Mouse (Mus musculus) ovary, adult 18-20 months (tissue): ENCODE results near the gene Foxn3.

ENCODE experiments used
- DNase-seq: peaks from one replicate; pipeline ENCODE4 v3.0.0; 2022; ENCODE audit warnings: low spot score, mixed read lengths

Foxn3 gene

GRCm38 (mm10) chr12:99522882-99523281 is 40.5 kb downstream of the Foxn3 start:
- no peak for DNase-seq

- no peak for DNase-seq
Observed at GRCm38 (mm10) chr12:99519862-99520261, 43.5 kb downstream of the Foxn3 start.

GRCm38 (mm10) chr12:99519191-99519614 is 44.2 kb downstream of the Foxn3 start:
- DNase-seq = peak; percentile 55

DNA sequence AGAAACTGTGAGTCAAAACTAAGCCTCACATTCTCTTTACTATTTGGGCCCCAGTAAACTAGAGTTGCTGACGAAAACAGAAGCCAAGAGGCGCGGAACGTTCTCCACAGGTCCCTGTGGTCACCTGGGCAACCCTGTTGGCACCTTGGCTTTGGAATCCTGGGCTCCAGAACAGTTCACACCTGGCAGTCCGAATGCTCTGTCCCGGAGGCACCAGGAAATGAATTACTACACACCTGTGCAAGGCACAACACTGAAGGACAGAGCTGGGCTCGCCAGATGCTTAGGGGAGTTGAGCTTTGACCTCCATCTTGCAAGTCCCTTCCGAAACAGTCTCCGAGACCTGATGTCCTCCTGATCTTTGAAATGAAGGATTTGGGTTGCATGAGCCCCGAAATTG is 44.7 kb downstream of the Foxn3 start:
- DNase-seq = no peak

- no peak for DNase-seq
Observed at GRCm38 (mm10) chr12:99518126-99518525, 45.3 kb downstream of the Foxn3 start.

DNA sequence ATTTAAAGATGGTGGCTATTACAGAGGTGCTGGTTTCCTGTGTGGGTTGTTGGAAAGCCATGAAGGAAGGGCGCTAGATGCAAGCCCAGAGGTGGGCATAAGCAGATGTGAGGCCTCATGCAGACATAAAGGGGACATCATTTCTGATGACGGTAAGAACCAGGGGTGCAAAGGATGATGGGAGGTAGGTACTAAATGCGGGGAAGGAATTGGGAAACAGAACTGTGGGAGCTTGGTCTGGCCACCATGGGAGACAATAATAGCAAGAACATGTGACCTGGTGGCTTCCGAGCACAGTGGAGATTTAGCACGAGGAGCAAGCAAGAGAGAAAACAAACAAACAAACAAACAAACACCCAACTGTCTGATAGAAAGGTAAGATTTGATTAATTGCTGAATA is 46.1 kb downstream of the Foxn3 start:
- no peak for DNase-seq

DNA sequence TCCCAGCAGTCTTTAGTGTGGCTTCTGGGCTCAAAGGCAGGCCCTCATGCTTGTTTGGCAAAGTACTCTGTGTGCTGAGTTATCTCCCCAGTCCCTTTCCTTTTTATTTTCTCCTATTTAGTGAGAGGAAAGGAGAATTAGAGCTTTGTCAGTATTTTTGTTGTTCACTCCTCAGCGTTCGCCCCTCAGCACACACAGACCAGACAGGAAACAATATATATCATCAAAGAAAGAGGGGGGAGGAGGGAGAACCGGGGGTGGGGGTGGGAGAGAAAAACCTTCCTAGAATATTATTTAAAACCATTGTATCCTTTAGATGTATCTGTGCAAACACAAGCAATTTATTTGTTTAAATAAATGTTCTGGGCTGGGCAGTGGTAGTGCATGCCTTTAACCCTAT is 47.9 kb downstream of the Foxn3 start:
- DNase-seq = no peak

- no peak for DNase-seq
Observed at GRCm38 (mm10) chr12:99511644-99512043, 51.7 kb downstream of the Foxn3 start.

DNA sequence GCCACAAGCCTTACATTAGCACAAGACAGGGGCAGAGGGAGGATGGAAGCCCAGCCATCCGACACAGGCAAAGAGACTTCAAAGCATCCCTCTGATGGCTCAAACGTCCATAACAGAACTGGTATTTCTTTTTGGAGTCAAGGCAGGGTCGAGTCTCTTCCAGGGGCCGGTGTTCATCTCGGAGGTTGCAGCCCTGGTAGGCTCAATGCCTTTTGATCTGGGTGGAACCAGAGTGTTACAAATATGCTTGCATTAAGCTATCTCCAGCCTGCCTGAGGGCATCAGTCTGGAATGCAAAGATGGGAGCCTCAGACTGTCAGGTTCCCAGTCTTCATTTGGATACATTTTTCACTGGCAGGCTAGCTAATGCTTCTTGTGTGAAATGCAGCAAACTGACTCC is 52.6 kb downstream of the Foxn3 start:
- no peak for DNase-seq

GRCm38 (mm10) chr12:99502225-99502624 is 61.2 kb downstream of the Foxn3 start:
- DNase-seq = no peak

DNA sequence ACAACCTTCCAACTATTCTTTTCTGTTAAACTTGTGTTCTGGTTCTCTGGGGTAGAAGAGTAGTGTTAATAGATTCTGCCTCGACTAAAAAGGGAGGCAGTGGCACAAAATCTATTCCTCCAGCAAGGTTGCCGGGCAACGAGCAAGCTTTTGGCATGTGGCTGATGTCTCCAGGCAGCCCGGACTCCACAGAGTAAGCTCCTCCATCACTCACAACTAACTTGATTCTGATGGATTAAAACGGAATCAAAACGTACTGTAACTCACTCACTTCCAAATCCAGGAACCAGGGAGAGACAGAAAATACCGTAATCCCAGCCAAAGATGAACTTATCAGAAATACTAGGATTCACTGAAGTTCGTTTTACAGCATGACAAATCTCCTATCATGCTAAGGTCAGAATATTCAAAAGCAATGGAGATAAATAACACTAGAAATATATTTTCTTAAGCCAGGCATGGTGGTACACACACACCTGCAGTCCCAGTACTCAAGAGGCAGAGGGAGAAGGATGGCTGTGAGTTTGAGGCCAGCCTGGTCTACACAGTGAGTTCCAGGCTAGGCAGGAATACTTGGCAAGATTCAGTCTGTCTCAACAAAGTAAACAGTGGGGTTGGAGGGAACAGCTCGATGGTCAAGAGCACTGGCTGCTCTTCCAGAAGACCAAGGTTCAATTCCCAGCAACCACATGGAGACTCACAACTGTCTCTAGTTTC is 64.2 kb downstream of the Foxn3 start:
- no peak for DNase-seq

DNA sequence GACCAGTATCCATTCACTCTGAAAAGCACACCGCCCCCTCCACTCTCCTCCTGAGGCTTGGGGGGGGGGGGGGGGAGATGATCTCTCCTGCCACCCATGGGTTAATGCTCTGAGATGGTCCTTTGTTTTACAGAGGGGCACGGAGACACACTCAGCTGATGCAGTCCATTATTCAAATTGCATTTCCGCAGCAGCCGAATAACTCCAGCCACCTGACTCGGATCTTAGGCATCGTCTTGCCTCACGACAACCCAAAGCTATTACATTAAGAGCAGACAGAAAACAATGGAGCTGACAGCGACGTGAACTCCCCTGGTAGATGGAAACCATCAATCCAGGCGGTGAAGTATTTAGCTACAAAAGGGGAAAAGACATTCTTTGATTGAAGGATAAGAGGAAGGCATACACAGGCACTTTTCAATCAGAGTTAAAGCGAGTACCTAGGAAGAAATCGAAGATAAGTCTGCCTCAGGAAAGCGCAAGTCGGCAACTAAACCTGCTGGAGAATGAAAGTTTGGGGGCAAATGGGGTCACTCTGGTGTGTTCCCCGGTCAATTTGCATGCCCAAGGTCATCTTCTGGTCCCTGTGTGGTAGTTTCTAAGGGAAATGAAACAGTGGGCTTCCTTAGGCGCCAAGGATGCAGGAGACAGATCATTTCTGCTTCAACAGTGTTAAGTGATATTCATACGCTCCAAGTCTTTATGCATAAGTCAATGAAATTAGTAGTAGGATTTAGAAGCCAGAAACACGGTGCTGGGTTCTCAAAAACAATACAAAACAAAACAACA is 65.0 kb downstream of the Foxn3 start:
- DNase-seq = no peak

DNA sequence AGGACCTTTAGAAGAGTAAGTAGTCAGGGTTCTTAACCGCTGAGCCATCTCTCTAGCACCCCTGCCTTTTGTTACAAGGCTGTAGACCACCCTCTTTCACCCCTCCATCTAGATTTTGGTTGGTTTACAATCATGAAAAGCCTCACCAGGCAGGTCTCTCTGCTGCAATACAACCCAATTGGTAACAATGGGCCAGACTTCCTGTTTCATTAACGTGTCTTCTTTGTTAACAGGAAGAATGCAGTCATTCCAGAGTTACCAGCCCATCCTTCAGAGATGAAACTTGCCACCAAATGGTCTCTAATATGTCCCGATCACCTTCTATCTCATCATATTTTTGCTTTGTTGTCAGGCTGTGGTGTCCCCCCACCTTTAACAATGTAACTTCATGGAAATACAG is 66.4 kb downstream of the Foxn3 start:
- DNase-seq = no peak

- DNase-seq = no peak
Observed at GRCm38 (mm10) chr12:99490216-99490615, 73.2 kb downstream of the Foxn3 start.

DNA sequence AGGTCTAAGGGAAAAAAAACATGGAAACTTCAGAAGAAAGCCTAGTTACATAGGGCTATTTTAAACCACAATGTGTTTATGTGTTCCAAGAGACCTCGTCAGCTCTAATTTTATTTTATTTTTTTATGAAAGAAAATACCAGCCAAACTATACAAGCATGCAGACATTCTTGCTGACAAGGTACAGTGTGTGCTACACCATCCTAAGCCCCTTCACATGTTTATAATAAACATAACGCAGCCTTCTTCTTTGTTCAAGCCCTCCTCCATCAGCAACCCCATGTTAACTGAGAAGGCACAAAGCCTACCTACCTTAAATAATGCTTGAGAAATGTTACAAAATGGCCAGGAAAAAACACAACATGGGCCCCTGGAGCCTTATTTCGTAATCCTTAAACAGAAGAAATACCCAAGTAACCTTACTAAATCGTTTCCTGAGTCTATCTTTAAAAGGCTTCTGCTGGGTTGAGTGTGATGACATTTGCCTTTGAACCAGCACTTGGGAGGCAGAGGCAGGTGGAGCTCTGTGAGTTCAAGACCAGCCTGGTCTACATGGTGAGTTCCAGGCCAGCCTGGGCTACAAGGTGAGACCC is 74.3 kb downstream of the Foxn3 start:
- DNase-seq = no peak

DNA sequence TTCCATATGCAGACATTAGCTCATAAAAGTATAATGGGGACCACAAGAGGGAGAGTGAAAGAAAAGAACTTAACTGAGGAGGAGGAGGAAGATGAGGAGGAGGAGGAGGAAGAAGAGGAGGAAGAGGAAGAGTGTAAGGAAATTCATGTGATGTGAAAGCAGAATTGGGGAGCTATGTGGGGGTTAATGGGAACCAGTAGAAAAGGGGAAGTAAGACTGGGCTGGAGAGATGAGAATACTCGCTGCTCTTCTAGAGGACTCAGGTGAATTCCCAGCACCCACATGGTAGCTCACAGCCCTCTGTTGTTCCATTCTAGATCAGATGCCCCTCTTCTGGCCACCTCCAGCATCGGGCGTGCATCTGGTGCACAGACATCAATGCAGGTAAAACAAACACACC is 83.0 kb downstream of the Foxn3 start:
- DNase-seq = no peak

DNA sequence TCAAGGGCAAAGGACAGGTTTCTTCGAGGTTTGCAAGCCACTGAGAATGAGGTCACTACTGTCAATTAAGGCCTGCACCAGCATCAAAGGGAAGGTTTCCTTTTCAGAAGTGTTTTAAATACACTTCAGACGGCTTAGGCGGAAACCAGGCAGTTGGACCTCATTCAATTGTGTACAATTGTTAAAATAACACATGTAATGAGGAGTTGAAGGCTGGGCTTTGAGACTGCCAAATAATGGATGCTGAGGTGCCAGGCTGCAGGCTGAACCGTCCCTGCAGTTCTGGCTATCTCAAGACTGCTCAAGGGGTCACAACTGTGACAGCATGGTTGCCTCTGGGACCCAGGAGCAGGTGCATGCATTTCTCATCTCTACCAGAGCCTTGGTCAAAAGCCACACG is 89.2 kb downstream of the Foxn3 start:
- DNase-seq = no peak

DNA sequence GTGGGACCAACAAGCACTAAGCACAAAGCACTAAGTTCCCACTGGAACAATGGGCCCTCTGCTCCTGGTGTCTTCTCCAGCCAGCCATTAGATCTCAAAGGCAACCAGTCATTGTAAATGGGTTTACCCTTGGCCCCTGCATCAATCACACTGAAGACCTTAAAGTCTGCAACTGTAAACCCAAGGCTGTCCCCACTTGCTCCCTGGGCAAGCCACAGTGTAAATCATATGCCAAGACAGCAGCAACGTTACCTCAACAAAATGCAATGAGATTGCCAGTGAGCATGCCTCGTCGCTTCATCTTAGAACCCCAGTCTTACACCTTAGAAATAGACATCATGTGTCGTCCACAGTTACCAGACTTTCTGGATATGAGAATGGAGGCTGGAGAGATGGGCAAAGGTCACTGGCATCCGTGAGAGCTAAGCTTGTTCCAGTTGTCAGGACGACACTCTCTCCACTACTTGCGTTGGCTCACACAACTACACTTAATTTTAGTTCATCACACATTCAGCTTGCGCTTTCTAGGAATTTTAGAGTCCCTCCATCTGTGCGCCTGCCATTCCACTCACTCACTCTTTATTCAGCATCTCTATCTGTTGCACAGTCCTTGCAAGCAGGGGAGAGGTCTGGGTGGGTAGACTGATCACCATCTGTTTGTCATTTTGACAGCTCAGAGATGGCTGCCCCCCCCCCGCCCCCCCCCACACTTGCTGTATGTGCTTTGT is 89.8 kb downstream of the Foxn3 start:
- no peak for DNase-seq

GRCm38 (mm10) chr12:99471431-99471830 is 92.0 kb downstream of the Foxn3 start:
- DNase-seq = no peak

DNA sequence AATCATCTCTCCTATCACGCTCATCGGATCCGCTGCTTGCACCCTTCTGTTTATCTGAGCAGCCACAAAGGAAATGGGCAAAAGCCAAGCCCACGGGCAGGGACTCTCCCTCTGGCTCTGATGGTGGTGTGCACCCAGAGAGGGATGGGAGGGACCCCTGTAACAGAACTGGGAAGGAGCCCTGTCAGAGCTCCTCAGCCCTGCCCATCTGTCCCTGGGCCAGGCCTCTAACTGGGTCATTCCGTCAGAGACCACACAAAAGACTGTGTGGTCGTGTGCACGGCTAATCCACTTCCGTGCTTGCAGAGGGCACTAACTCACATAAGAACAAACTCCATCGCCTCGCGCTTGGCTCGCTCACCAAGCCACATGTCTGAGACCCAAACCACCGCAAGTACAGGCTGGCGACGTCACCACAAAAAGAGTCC is 95.5 kb downstream of the Foxn3 start:
- DNase-seq = no peak

DNA sequence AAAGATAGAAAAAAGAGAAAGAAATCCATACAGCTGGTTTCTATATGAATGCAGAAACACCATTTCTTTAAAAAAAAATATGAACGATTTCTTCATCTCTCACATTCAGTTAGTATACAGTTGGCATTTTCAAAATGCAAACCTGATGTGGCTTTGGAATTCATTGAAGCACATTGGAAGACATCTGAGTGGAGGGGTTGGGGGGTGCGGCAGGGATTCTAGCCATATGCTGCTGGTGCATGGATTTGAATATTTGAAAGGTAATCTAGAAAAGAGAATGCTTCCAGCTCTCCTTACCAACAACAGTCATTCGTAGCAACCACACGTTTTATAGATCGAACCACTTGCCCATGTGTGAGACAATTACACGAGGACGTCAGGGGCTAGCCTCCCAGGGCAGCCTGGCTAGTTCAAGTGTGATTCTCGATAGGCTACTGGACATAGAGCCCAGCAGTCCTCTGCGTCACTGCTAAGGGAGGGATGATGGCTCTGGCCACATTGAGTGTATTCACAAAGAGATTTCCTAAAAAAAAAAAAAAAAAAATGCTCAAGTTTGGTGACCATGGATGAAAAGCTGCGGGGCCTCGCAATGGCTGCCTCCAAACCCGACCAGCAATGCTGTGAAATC is 96.0 kb downstream of the Foxn3 start:
- DNase-seq = no peak

DNA sequence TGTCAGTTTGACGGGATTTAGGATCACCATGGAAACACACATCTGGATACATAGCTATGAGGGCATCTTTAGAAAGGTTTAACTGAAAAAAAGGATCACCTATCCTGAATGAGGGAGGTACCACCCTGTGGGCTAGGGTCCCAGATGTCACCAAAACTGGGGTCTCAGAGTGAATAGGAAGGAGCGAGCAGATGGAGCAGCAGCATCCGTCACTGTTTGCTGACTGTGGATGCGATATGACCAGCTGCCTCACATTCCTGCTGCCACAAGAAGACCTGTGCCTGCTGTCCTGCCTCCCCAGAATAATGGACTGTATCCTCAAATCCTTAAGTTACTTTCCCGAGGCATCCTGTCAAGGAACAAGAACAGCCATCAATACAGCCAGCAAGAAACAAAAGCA is 97.0 kb downstream of the Foxn3 start:
- no peak for DNase-seq
